Mouse (Mus musculus) liver, postnatal 0 days (tissue): Measurements from ENCODE around the gene Dppa1. TPM values are rescaled to one million over a fixed set of nuclear protein-coding genes. Genes with fewer than 3 reads are reported as not detected.

Experiments
- ATAC-seq: fragments of 200-750 bp; cut with Nextera tagmentation; 2 replicates; pipeline ENCODE4 v1.8.0; 2017; ENCODE audit warnings: mild to moderate bottlenecking, moderate library complexity
- DNase-seq: peaks from one replicate; pipeline ENCODE4 v3.0.0-alpha.2; 2016
- H3K27ac ChIP-seq: fragments of 300-500 bp; sonication (generic); 2 replicates; pipeline ENCODE4 v1.5.1; 2014; ENCODE audit warnings: antibody characterized with exemption, moderate library complexity, mild to moderate bottlenecking, low read depth
- H3K27me3 ChIP-seq: fragments of 300-500 bp; sonication (generic); 2 replicates; pipeline ENCODE4 v1.6.1; 2014; ENCODE audit warnings: low read length, control low read depth, mixed read lengths; ENCODE audit not compliant: insufficient read depth
- H3K36me3 ChIP-seq: fragments of 300-500 bp; sonication (generic); replicated peaks from 2 replicates; pipeline ENCODE4 v1.6.1; 2014; ENCODE audit warnings: mild to moderate bottlenecking, control low read depth, low read length, moderate library complexity, mixed read lengths; ENCODE audit not compliant: insufficient read depth
- H3K4me1 ChIP-seq: fragments of 300-500 bp; sonication (generic); 2 replicates; pipeline ENCODE4 v1.6.1; 2014; ENCODE audit warnings: antibody characterized with exemption, mild to moderate bottlenecking, control low read depth; ENCODE audit not compliant: insufficient read depth
- H3K4me2 ChIP-seq: fragments of 300-500 bp; sonication (generic); 2 replicates; pipeline ENCODE4 v1.6.1; 2014; ENCODE audit warnings: low read depth, mild to moderate bottlenecking, low read length, moderate library complexity, mixed read lengths
- H3K4me3 ChIP-seq: fragments of 300-500 bp; sonication (generic); 2 replicates; pipeline ENCODE4 v1.5.1; 2014; ENCODE audit warnings: low read depth, low read length
- H3K9ac ChIP-seq: fragments of 300-500 bp; sonication (generic); replicated peaks from 2 replicates; pipeline ENCODE4 v1.6.1; 2014; ENCODE audit warnings: mild to moderate bottlenecking, moderate library complexity
- H3K9me3 ChIP-seq: fragments of 300-500 bp; sonication (generic); 2 replicates; pipeline ENCODE4 v1.6.1; 2016; ENCODE audit warnings: mild to moderate bottlenecking, control low read depth, low read length, mixed read lengths
- CTCF ChIP-seq: sonication (generic); IDR thresholded peaks from 2 replicates; pipeline ENCODE4 v1.5.1; 2016; ENCODE audit warnings: antibody characterized with exemption, low read depth
- EP300 ChIP-seq: IDR thresholded peaks from 2 replicates; pipeline ENCODE4 v1.6.1; 2016; ENCODE audit warnings: antibody characterized with exemption, low read depth, mild to moderate bottlenecking
- WGBS: fragments of 180-500 bp; shearing (Covaris S2); extraction: QIAGEN DNeasy Blood & Tissue Kit; methylation state at CpG from one replicate; pipeline ENCODE4 v1.1.7; 2014; ENCODE audit not compliant: insufficient replicate concordance; 5-methylcytosine and 5-hydroxymethylcytosine counted together
- polyA plus RNA-seq: library from polyadenylated mRNA; unstranded; fragments of >200 nt; fragmentation: Nextera tagmentation; extraction: Ambion mirVana; gene quantifications from 2 replicates; pipeline ENCODE4 v1.2.1, GENCODE M21; 2015

The Dppa1 gene
- polyA plus RNA-seq, 1 experiment from 2014 or later, result not detected

DNA sequence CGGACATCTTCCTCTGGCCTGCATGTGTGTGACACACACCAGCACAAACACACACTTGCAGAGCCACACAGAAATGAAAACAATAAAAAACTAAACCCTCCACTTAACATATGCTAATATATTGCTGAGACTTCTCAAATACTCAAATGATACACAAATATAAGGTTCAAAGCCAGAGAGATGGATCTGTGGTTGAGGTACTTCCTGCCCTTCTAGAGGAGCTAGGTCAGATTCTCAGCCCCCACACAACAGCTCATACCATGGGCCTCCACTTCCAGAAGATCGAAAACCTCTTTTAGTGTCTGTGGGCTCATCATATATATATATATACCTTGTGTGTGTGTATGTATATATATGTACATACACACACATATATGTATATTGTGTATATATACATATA, 63.1 kb downstream of the Dppa1 start:
- TF ChIP-seq CTCF (no peak), EP300 (no peak)

DNA sequence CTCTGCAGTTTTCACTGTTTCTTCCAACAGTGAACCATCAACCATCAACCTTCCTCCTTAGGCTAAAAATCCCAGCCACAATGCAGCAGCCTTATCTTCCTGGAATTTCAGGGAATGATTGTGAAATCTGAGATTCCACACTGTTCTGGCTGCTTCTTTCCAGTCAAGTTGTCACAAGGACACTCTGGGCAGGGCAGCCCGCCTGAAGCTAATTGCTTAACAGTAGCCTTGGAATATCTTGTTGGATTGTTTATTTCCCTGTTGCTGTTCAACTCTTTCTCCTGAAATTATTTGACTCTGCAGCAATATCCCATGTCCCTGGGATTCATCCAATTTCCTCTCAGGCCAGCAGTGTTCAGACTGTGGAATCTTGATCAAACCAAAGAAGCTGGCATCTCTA, 64.4 kb downstream of the Dppa1 start:
- Histone ChIP-seq H3K27me3 (no peaks in the 10 kb centered on the region), H3K36me3 (no peaks in the 10 kb centered on the region), H3K9me3 (no peaks in the 10 kb centered on the region), H3K27ac (no peak overlapping the region), H3K4me2 (no peak overlapping the region), H3K4me3 (no peak overlapping the region), H3K9ac (no peak overlapping the region), H3K4me1 (no peaks in the 10 kb centered on the region; the same call in 1 of the 2 replicates)
- ATAC-seq, result no peak
- WGBS, result 42% methylated on average over 1 of the region's 1 CpGs
- no peak for DNase-seq
- TF ChIP-seq CTCF (no peak), EP300 (no peak)

More for the DNA sequence above, 63.1 kb downstream of the Dppa1 start:
- Histone ChIP-seq H3K4me1 (no peaks in the 10 kb centered on the region; the same call in 1 of the 2 replicates), H3K27me3 (no peaks in the 10 kb centered on the region), H3K9ac (no peak overlapping the region), H3K4me3 (no peak overlapping the region), H3K4me2 (no peak overlapping the region), H3K36me3 (no peaks in the 10 kb centered on the region), H3K27ac (no peak overlapping the region), H3K9me3 (no peaks in the 10 kb centered on the region)
- DNase-seq (no peak), ATAC-seq (no peak)
- 76% methylated on average over 2 of the region's 2 CpGs for WGBS

DNA sequence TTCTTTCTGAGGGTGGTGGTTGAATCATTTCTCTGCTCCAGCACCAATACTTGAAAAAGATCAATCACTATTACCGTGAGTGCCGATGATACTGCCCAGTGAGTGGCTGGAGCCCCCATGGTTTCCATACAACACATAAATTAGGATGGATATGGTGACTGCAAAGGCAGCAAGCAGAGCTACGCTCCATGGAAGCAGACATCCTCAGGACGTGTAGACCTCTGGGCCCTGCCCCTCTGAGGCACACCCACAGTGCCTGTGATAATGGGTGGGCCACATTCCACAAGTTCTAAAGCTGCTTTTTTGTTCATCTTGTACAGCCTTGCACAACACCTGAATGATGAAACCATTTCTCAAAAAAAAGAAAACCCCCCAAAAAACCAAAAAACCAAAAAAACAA, 68.0 kb downstream of the Dppa1 start:
- no peak overlapping the region for H3K27ac ChIP-seq
- DNase-seq (no peak), ATAC-seq (no peak)
- no peak overlapping the region for H3K9ac ChIP-seq
- no peaks in the 10 kb centered on the region for H3K9me3 ChIP-seq
- WGBS, result 70% methylated on average over 4 of the region's 4 CpGs
- no peak overlapping the region for H3K4me3 ChIP-seq
- no peak overlapping the region for H3K4me2 ChIP-seq
- H3K27me3 ChIP-seq, result no peaks in the 10 kb centered on the region
- TF ChIP-seq CTCF (no peak), EP300 (no peak)
- H3K4me1 ChIP-seq, result no peaks in the 10 kb centered on the region; the same call in 1 of the 2 replicates
- H3K36me3 ChIP-seq, result no peaks in the 10 kb centered on the region

Other genes with a start within 250 kb of the Dppa1 start
- gene Itk, start 239.7 kb downstream of the Dppa1 start, polyA plus RNA-seq, result 0.09 and 0.19 TPM in 2 replicates
- gene Fam71b, start 232.7 kb downstream of the Dppa1 start, polyA plus RNA-seq, result not detected in 2 replicates
- 39.4 and 41.4 TPM in 2 replicates for gene Med7, start 192.3 kb downstream of the Dppa1 start, polyA plus RNA-seq
- gene Havcr2, start 174.3 kb downstream of the Dppa1 start, polyA plus RNA-seq, result 0.28 TPM in 2 replicates
- gene Gm12169, start 105.0 kb downstream of the Dppa1 start, polyA plus RNA-seq, result not detected in 2 replicates
- gene BC053393, start 57.7 kb downstream of the Dppa1 start, polyA plus RNA-seq, result not detected in 2 replicates
- gene Timd2, start 77.8 kb upstream of the Dppa1 start, polyA plus RNA-seq, result 49.1 and 49.2 TPM in 2 replicates
- 0.07 TPM in 1 of 2 replicates, not detected in the other for gene Havcr1, start 105.8 kb upstream of the Dppa1 start, polyA plus RNA-seq
- 7.9 and 9.9 TPM in 2 replicates for gene Timd4, start 181.5 kb upstream of the Dppa1 start, polyA plus RNA-seq